Mouse (Mus musculus): ENCODE data around the gene Alyref2.
A peak's percentile ranks its signal among the peaks of the same experiment; 100 is the strongest.

GRCm38 (mm10) chr1:171470371-171470871 lies 32.9 kb upstream of the Alyref2 start:
- TF ChIP-seq CTCF (IDR thresholded peaks at IDR 0.05; ENCODE audit: low read depth) (peak; percentile 92), EP300 (IDR thresholded peaks at IDR 0.05; ENCODE audit: low read depth) (no peak)

All from liver, postnatal 0 days (tissue).